Mouse (Mus musculus) yolk sac, embryonic 10.5 days (tissue): ENCODE measurements around the gene Rap1gds1.
A peak's percentile ranks its signal among the peaks of the same experiment; 100 is the strongest.

Experiments
- DNase-seq: peaks from one replicate; pipeline ENCODE4 v3.0.0-alpha.2; 2017; ENCODE audit warnings: low spot score

Gene Rap1gds1

GRCm38 (mm10) chr3:138877741-138878140 is 197.3 kb downstream of the Rap1gds1 start:
- DNase-seq, result no peak

GRCm38 (mm10) chr3:138876931-138877361 is 198.1 kb downstream of the Rap1gds1 start:
- peak; percentile 72 for DNase-seq

GRCm38 (mm10) chr3:138876418-138876817 is 198.6 kb downstream of the Rap1gds1 start:
- DNase-seq, result no peak

GRCm38 (mm10) chr3:138875936-138876335 is 199.1 kb downstream of the Rap1gds1 start:
- DNase-seq, result no peak
